Mouse (Mus musculus) myocyte (in vitro differentiated cells): ENCODE measurements around the gene Klhl9. TPM values are rescaled to one million over a fixed set of nuclear protein-coding genes. Genes with fewer than 3 reads are reported as not detected.

Source experiments
- H3K27me3 ChIP-seq: one replicate; pipeline ENCODE4 v1.6.1; 2011; ENCODE audit not compliant: control insufficient read depth, insufficient read depth, insufficient read length
- H3K36me3 ChIP-seq: one replicate; pipeline ENCODE4 v1.6.1; 2011; ENCODE audit not compliant: control insufficient read depth, insufficient read depth
- H3K4me2 ChIP-seq: one replicate; pipeline ENCODE4 v1.6.1; 2011; ENCODE audit warnings: low read depth, control low read depth
- H3K4me3 ChIP-seq: one replicate; pipeline ENCODE4 v1.5.1; 2011; ENCODE audit warnings: mild to moderate bottlenecking, control low read depth, moderate library complexity
- H3K79me2 ChIP-seq: one replicate; pipeline ENCODE4 v1.6.1; 2011; ENCODE audit not compliant: control insufficient read depth, insufficient read depth
- H3ac ChIP-seq: one replicate; pipeline ENCODE4 v1.6.1; 2011; ENCODE audit not compliant: control insufficient read depth, insufficient read length
- CEBPB ChIP-seq: IDR thresholded peaks from 2 replicates; pipeline ENCODE4 v1.6.1; 2011; ENCODE audit warnings: mild to moderate bottlenecking, moderate library complexity; ENCODE audit not compliant: poor library complexity, insufficient read depth, severe bottlenecking
- E2F4 ChIP-seq: IDR thresholded peaks from one replicate; pipeline ENCODE4 v1.6.1; 2011; ENCODE audit warnings: mild to moderate bottlenecking, control low read depth, moderate library complexity; ENCODE audit not compliant: insufficient read depth
- MAX ChIP-seq: IDR thresholded peaks from one replicate; pipeline ENCODE4 v1.6.1; 2011; ENCODE audit warnings: low read depth, mild to moderate bottlenecking, control low read depth
- MYOD1 ChIP-seq, 3 experiments: IDR thresholded peaks; one replicate each; pipeline ENCODE4 v1.6.1; 2011; ENCODE audit warnings: control low read depth in 2 of 3, low read depth in 2 of 3, mild to moderate bottlenecking in 2 of 3, moderate library complexity in 1 of 3; ENCODE audit not compliant: insufficient read length in 2 of 3, control insufficient read depth in 1 of 3
- MYOG ChIP-seq, 3 experiments: IDR thresholded peaks; one replicate each; pipeline ENCODE4 v1.6.1; 2011; ENCODE audit warnings: control low read depth in 2 of 3, low read depth in 2 of 3, mild to moderate bottlenecking in 2 of 3; ENCODE audit not compliant: insufficient read length in 2 of 3, control insufficient read depth in 1 of 3, insufficient read depth in 1 of 3
- POLR2A ChIP-seq: IDR thresholded peaks from one replicate; pipeline ENCODE4 v1.6.1; 2011; ENCODE audit warnings: low read depth, mild to moderate bottlenecking, control low read depth, moderate library complexity; ENCODE audit not compliant: insufficient read length
- SRF ChIP-seq: IDR thresholded peaks from one replicate; pipeline ENCODE4 v1.6.1; 2011; ENCODE audit warnings: low read depth; ENCODE audit not compliant: control insufficient read depth, insufficient read length
- TCF12 ChIP-seq: IDR thresholded peaks from one replicate; pipeline ENCODE4 v1.6.1; 2011; ENCODE audit warnings: mild to moderate bottlenecking, control low read depth; ENCODE audit not compliant: poor library complexity, insufficient read depth, severe bottlenecking
- TCF3 ChIP-seq: IDR thresholded peaks from one replicate; pipeline ENCODE4 v1.6.1; 2011; ENCODE audit warnings: low read depth, control low read depth; ENCODE audit not compliant: insufficient read length
- USF1 ChIP-seq: IDR thresholded peaks from one replicate; pipeline ENCODE4 v1.6.1; 2011; ENCODE audit warnings: low read depth, mild to moderate bottlenecking, control low read depth, moderate library complexity
- polyA plus RNA-seq: library from polyadenylated mRNA; unstranded; fragments of >200 nt; fragmentation: generic; extraction: Trizol; gene quantifications from one replicate; pipeline ENCODE4 v1.2.1, GENCODE M21; 2012; ENCODE audit warnings: missing spikeins

Klhl9 gene
- polyA plus RNA-seq, 1 experiment: 12.0 TPM

GRCm38 (mm10) chr4:88680362-88680761 lies 41.9 kb downstream of the Klhl9 start:
- H3K36me3 ChIP-seq: no peaks in the 10 kb centered on the region
- H3K27me3 ChIP-seq: no peaks in the 10 kb centered on the region
- peak overlapping the region; percentile 49 for H3K4me2 ChIP-seq
- no peak overlapping the region for H3K4me3 ChIP-seq
- no peak overlapping the region for H3ac ChIP-seq
- no peaks in the 10 kb centered on the region for H3K79me2 ChIP-seq
- TF ChIP-seq SRF (no peak), MAX (no peak), TCF12 (no peak), MYOG (IDR thresholded peaks at IDR 0.05; ENCODE audit: control insufficient read depth in 1 of 3, insufficient read depth in 1 of 3, insufficient read length in 2 of 3, low read depth in 2 of 3) (no peak), MYOD1 (IDR thresholded peaks at IDR 0.05; ENCODE audit: control insufficient read depth in 1 of 3, insufficient read length in 2 of 3, low read depth in 2 of 3) (no peak), CEBPB (no peak)

DNA sequence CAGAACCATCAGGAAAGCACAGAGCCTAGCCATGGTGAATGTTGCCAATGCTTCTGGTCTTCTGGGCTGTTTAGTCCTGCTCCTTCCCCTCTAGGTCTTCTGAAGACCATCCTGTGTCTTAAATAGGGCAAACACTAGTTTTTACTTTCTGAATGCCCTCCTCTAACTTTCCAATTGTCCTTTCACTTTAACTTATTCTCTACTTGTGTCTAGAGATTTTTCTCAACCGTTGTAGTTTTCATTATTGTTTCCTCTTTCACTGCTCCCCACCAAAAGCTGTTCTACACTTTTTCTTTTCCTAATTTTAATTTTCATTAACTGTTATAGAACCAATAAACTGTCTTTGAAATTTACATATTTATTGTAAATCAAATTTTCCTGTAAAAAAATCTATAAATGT lies 45.4 kb downstream of the Klhl9 start, which contains the start of gene Ifna16:
TSS of gene Ifna16 (minus strand) at position 101 of the 400 bp plus-strand sequence.
- Histone ChIP-seq H3K27me3 (no peaks in the 10 kb centered on the region), H3K4me3 (no peak within 1 kb of the TSS), H3K4me2 (no peak within 1 kb of the TSS), H3K36me3 (no peaks in the 10 kb centered on the region), H3K79me2 (no peaks in the 10 kb centered on the region), H3ac (no peak within 1 kb of the TSS)
- TF ChIP-seq SRF: no peak
- no peak for TF ChIP-seq MYOD1 (IDR thresholded peaks at IDR 0.05; ENCODE audit: control insufficient read depth in 1 of 3, insufficient read length in 2 of 3, low read depth in 2 of 3)
- TF ChIP-seq TCF12: no peak
- TF ChIP-seq TCF3: no peak
- TF ChIP-seq POLR2A: no peak
- TF ChIP-seq MAX: no peak
- TF ChIP-seq USF1: no peak
- TF ChIP-seq E2F4: no peak

Other genes with a start within 250 kb of the Klhl9 start
- not detected for gene Ifnb1, start 199.7 kb downstream of the Klhl9 start, polyA plus RNA-seq
- not detected for gene Ifna15, start 164.2 kb downstream of the Klhl9 start, polyA plus RNA-seq
- gene Ifna14, start 150.7 kb downstream of the Klhl9 start, polyA plus RNA-seq: not detected
- not detected for gene Ifna9, start 130.1 kb downstream of the Klhl9 start, polyA plus RNA-seq
- not detected for gene Ifna12, start 119.1 kb downstream of the Klhl9 start, polyA plus RNA-seq
- gene C87499, start 88.1 kb downstream of the Klhl9 start, polyA plus RNA-seq: not detected
- not detected for gene Ifna13, start 78.0 kb downstream of the Klhl9 start, polyA plus RNA-seq
- not detected for gene Ifna16, start 45.5 kb downstream of the Klhl9 start, polyA plus RNA-seq
- gene Ifna2, start 38.6 kb downstream of the Klhl9 start, polyA plus RNA-seq: not detected
- gene Ifnab, start 31.1 kb downstream of the Klhl9 start, polyA plus RNA-seq: not detected
- gene Gm26566, start 660 bp downstream of the Klhl9 start, polyA plus RNA-seq: 2.0 TPM
- gene Gm13271, start 32.4 kb upstream of the Klhl9 start, polyA plus RNA-seq: not detected
- not detected for gene Gm13283, start 37.7 kb upstream of the Klhl9 start, polyA plus RNA-seq
- 1.0 TPM for gene Gm13290, start 51.4 kb upstream of the Klhl9 start, polyA plus RNA-seq
- gene Gm13289, start 54.5 kb upstream of the Klhl9 start, polyA plus RNA-seq: not detected
- gene Gm13272, start 57.4 kb upstream of the Klhl9 start, polyA plus RNA-seq: 0.19 TPM
- not detected for gene Ifnz, start 59.7 kb upstream of the Klhl9 start, polyA plus RNA-seq
- gene Gm13276, start 63.2 kb upstream of the Klhl9 start, polyA plus RNA-seq: 0.73 TPM
- not detected for gene Gm13277, start 66.2 kb upstream of the Klhl9 start, polyA plus RNA-seq
- gene Gm13278, start 69.1 kb upstream of the Klhl9 start, polyA plus RNA-seq: not detected
- gene Gm13275, start 72.0 kb upstream of the Klhl9 start, polyA plus RNA-seq: 0.35 TPM
- not detected for gene Gm13279, start 74.9 kb upstream of the Klhl9 start, polyA plus RNA-seq
- not detected for gene Gm13285, start 77.2 kb upstream of the Klhl9 start, polyA plus RNA-seq
- 0.35 TPM for gene Gm13287, start 80.8 kb upstream of the Klhl9 start, polyA plus RNA-seq
- gene Gm13288, start 83.1 kb upstream of the Klhl9 start, polyA plus RNA-seq: 0.14 TPM
- not detected for gene Ifna7, start 93.8 kb upstream of the Klhl9 start, polyA plus RNA-seq
- not detected for gene Ifna11, start 97.5 kb upstream of the Klhl9 start, polyA plus RNA-seq
- gene Ifna6, start 105.0 kb upstream of the Klhl9 start, polyA plus RNA-seq: not detected
- not detected for gene Ifna5, start 113.1 kb upstream of the Klhl9 start, polyA plus RNA-seq
- gene Ifna4, start 119.4 kb upstream of the Klhl9 start, polyA plus RNA-seq: not detected
- not detected for gene Ifna1, start 127.6 kb upstream of the Klhl9 start, polyA plus RNA-seq
- not detected for gene Ifne, start 157.7 kb upstream of the Klhl9 start, polyA plus RNA-seq